Mouse (Mus musculus): ENCODE measurements around the gene Clint1.

Gene Clint1

GRCm38 (mm10) chr11:45851516-45852123, at the start of gene Clint1:
Gene Clint1, plus strand, starts transcription at chr11:45852051.
- ChIA-PET POLR2A (interaction anchor here in 1 of 4 experiments (1.1 kb wide), 1 partner anchor 15 kb away, joined by 3 read pairs; no protein-coding TSS in a partner anchor), CTCF (no interaction called here)

GRCm38 (mm10) chr11:45804068-45804467, 47.8 kb upstream of the Clint1 start:
- ChIA-PET CTCF (no interaction called here), POLR2A (no interaction called here)

GRCm38 (mm10) chr11:45805312-45805772, 46.5 kb upstream of the Clint1 start:
- CTCF ChIA-PET: no interaction called here

GRCm38 (mm10) chr11:45805810-45806209, 46.0 kb upstream of the Clint1 start:
- POLR2A ChIA-PET: no interaction called here
- CTCF ChIA-PET: no interaction called here

More at GRCm38 (mm10) chr11:45805312-45805772, 46.5 kb upstream of the Clint1 start:
- POLR2A ChIA-PET: no interaction called here

- ChIA-PET POLR2A (no interaction called here), CTCF (no interaction called here)
Measured at GRCm38 (mm10) chr11:45806264-45806663, 45.6 kb upstream of the Clint1 start.

GRCm38 (mm10) chr11:45806809-45807208, 45.0 kb upstream of the Clint1 start:
- POLR2A ChIA-PET: no interaction called here
- CTCF ChIA-PET: no interaction called here

GRCm38 (mm10) chr11:45807820-45808219, 44.0 kb upstream of the Clint1 start:
- ChIA-PET POLR2A (interaction anchor here in 1 of 4 experiments (0.6 kb wide), 1 partner anchor 82 kb away, joined by 4 read pairs; no protein-coding TSS in a partner anchor), CTCF (interaction anchor here in 1 of 4 experiments (0.6 kb wide), 1 partner anchor 275 kb away, joined by 4 read pairs; no protein-coding TSS in a partner anchor)

- CTCF ChIA-PET: interaction anchor here in 1 of 4 experiments (0.6 kb wide), 1 partner anchor 117 kb away, joined by 3 read pairs; no protein-coding TSS in a partner anchor
- POLR2A ChIA-PET: no interaction called here
Measured at GRCm38 (mm10) chr11:45809424-45809823, 42.4 kb upstream of the Clint1 start.

GRCm38 (mm10) chr11:45810056-45810455, 41.8 kb upstream of the Clint1 start:
- CTCF ChIA-PET: interaction anchor here in 1 of 4 experiments (0.6 kb wide), 1 partner anchor 117 kb away, joined by 3 read pairs; no protein-coding TSS in a partner anchor
- POLR2A ChIA-PET: interaction anchor here in 1 of 4 experiments (1.4 kb wide), 1 partner anchor 80 kb away, joined by 3 read pairs; no protein-coding TSS in a partner anchor

- CTCF ChIA-PET: interaction anchor here in 1 of 4 experiments (0.5 to 0.6 kb wide), 3 partner anchors 8 to 15 kb away, joined by 3 to 5 read pairs (median 4); no protein-coding TSS in a partner anchor
- POLR2A ChIA-PET: interaction anchor here in 1 of 4 experiments (0.7 to 1.4 kb wide), 2 partner anchors 79 to 240 kb away, joined by 3 read pairs; no protein-coding TSS in a partner anchor
Measured at GRCm38 (mm10) chr11:45810805-45811204, 41.0 kb upstream of the Clint1 start.

GRCm38 (mm10) chr11:45815603-45816002, 36.2 kb upstream of the Clint1 start:
- ChIA-PET POLR2A (no interaction called here), CTCF (no interaction called here)

- ChIA-PET CTCF (no interaction called here), POLR2A (no interaction called here)
Measured at GRCm38 (mm10) chr11:45816712-45817111, 35.1 kb upstream of the Clint1 start.

GRCm38 (mm10) chr11:45817996-45818395, 33.9 kb upstream of the Clint1 start:
- ChIA-PET CTCF (no interaction called here), POLR2A (no interaction called here)

- ChIA-PET POLR2A (no interaction called here), CTCF (interaction anchor here in 1 of 4 experiments (0.6 kb wide), 1 partner anchor 28 kb away, joined by 3 read pairs; no protein-coding TSS in a partner anchor)
Measured at GRCm38 (mm10) chr11:45820930-45821329, 30.9 kb upstream of the Clint1 start.

GRCm38 (mm10) chr11:45830112-45830511, 21.7 kb upstream of the Clint1 start:
- CTCF ChIA-PET: interaction anchor here in 2 of 4 experiments (0.6 to 0.7 kb wide), 2 partner anchors 68 to 95 kb away, joined by 3 to 4 read pairs; no protein-coding TSS in a partner anchor
- POLR2A ChIA-PET: interaction anchor here in 1 of 4 experiments (1.0 kb wide), 1 partner anchor 61 kb away, joined by 5 read pairs; no protein-coding TSS in a partner anchor

GRCm38 (mm10) chr11:45830743-45831310, 21.0 kb upstream of the Clint1 start:
- ChIA-PET POLR2A (interaction anchor here in 2 of 4 experiments (0.6 to 1.0 kb wide), 3 partner anchors 17 to 114 kb away, joined by 3 to 5 read pairs (median 4); partner anchors contain the start of gene Lsm11 (in 1 of the 2)), CTCF (interaction anchor here in 2 of 4 experiments (0.6 to 0.7 kb wide), 3 partner anchors 67 to 1454 kb away, joined by 3 to 4 read pairs (median 3); no protein-coding TSS in a partner anchor)

- ChIA-PET CTCF (no interaction called here), POLR2A (interaction anchor here in 1 of 4 experiments (0.6 kb wide), 1 partner anchor 1366 kb away, joined by 3 read pairs; no protein-coding TSS in a partner anchor)
Measured at GRCm38 (mm10) chr11:45831476-45832143, 20.2 kb upstream of the Clint1 start.

GRCm38 (mm10) chr11:45835625-45836255, 16.1 kb upstream of the Clint1 start:
- CTCF ChIA-PET: no interaction called here

GRCm38 (mm10) chr11:45837257-45837817, 14.5 kb upstream of the Clint1 start:
- ChIA-PET POLR2A (interaction anchor here in 3 of 4 experiments (0.6 to 1.6 kb wide), 3 partner anchors 10 to 169 kb away, joined by 3 to 4 read pairs (median 4); no protein-coding TSS in a partner anchor), CTCF (no interaction called here)

More at GRCm38 (mm10) chr11:45835625-45836255, 16.1 kb upstream of the Clint1 start:
- POLR2A ChIA-PET: interaction anchor here in 1 of 4 experiments (1.0 to 1.6 kb wide), 3 partner anchors 14 to 39 kb away, joined by 3 read pairs; partner anchors contain the start of gene Clint1
